Mouse (Mus musculus): ENCODE measurements at regions not wholly inside any gene's neighbourhood (a gene's known extent, or its start where the extent isn't known, plus 50 kb on each side); places are given as distances from the start of the nearest gene placed in this dataset.

DNA sequence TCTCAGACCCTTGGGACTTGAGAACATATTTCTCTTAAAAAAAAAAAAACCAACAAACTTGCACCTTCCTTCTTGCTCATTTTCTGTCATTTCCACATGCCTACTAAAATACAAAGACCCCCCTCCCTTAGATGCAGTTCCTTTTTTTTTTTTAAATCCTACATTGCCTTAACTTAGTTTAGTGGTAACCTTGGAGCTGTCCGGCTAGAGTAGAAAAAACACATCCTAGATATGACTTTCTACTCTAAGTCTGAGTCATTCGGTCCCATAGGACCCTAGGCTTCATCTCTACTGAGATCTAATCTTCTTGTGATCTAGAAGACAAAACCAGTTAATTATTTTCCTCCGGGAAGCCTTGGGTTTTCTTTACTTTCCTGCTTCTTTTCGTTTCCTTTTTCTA, 105.1 kb upstream of the Ccdc54 start:
- peaks cover 0 to 6% of the 10 kb centered on the region in 2 experiments; a peak in 3 of 4 replicates for H3K27me3 ChIP-seq (ENCODE audit: control insufficient read depth in 1 of 2, insufficient read depth in 2 of 2, low read length in 2 of 2)
- H3K36me3 ChIP-seq (ENCODE audit: control insufficient read depth in 1 of 2, insufficient read depth in 2 of 2, low read length in 2 of 2), result peaks cover 0 to 3% of the 10 kb centered on the region in 2 experiments; a peak in 2 of 4 replicates
- DNase-seq (ENCODE audit: low read depth, low spot score), result no peak
- no peak overlapping the region for H3K27ac ChIP-seq (ENCODE audit: control insufficient read depth, low read depth, low read length)
- no peaks in the 10 kb centered on the region for H3K79me2 ChIP-seq (ENCODE audit: control insufficient read depth, insufficient read depth, low read length, poor library complexity)
- no peak for TF ChIP-seq CHD2 (IDR thresholded peaks at IDR 0.05; ENCODE audit: low read length)
- no peak for TF ChIP-seq JUND (IDR thresholded peaks at IDR 0.05; ENCODE audit: low read depth, low read length)
- TF ChIP-seq ZKSCAN1 (IDR thresholded peaks at IDR 0.05; ENCODE audit: low read depth, low read length), result no peak
- TF ChIP-seq MYC (IDR thresholded peaks at IDR 0.05; ENCODE audit: low read depth, low read length), result no peak
- TF ChIP-seq ZNF384 (IDR thresholded peaks at IDR 0.05; ENCODE audit: low read depth, low read length), result no peak
- no peak for TF ChIP-seq POLR2A (IDR thresholded peaks at IDR 0.05; ENCODE audit: control insufficient read depth in 1 of 2, insufficient read depth in 1 of 2, low read depth in 1 of 2, low read length in 2 of 2, poor library complexity in 1 of 2)
- TF ChIP-seq MAX (IDR thresholded peaks at IDR 0.05; ENCODE audit: low read length), result no peak
- TF ChIP-seq CHD1 (IDR thresholded peaks at IDR 0.05; ENCODE audit: low read depth, low read length), result no peak
- no peak for TF ChIP-seq HCFC1 (IDR thresholded peaks at IDR 0.05; ENCODE audit: low read depth, low read length)
- no peak for TF ChIP-seq EP300 (IDR thresholded peaks at IDR 0.05; ENCODE audit: low read depth in 1 of 2, low read length in 2 of 2)
- TF ChIP-seq USF2 (IDR thresholded peaks at IDR 0.05; ENCODE audit: borderline replicate concordance in 1 of 2, insufficient read depth in 1 of 2, low read depth in 1 of 2, low read length in 2 of 2), result no peak
- TF ChIP-seq MAZ (IDR thresholded peaks at IDR 0.05; ENCODE audit: low read depth, low read length), result no peak
- TF ChIP-seq RCOR1 (IDR thresholded peaks at IDR 0.05; ENCODE audit: low read depth, low read length), result no peak
- TF ChIP-seq MXI1 (IDR thresholded peaks at IDR 0.05; ENCODE audit: low read depth, low read length), result no peak
- no peaks in the 10 kb centered on the region for H3K4me1 ChIP-seq (ENCODE audit: control insufficient read depth in 1 of 2, insufficient read depth in 2 of 2, low read length in 2 of 2)
- H3K9ac ChIP-seq (ENCODE audit: control insufficient read depth, low read depth, low read length, poor library complexity, severe bottlenecking), result no peak overlapping the region
- no peak overlapping the region for H3K4me3 ChIP-seq (ENCODE audit: control insufficient read depth in 1 of 2, insufficient read depth in 1 of 2, low read depth in 2 of 2, low read length in 2 of 2)
- no peaks in the 10 kb centered on the region for H3K9me3 ChIP-seq (replicated peaks; ENCODE audit: insufficient read depth, low read length)

DNA sequence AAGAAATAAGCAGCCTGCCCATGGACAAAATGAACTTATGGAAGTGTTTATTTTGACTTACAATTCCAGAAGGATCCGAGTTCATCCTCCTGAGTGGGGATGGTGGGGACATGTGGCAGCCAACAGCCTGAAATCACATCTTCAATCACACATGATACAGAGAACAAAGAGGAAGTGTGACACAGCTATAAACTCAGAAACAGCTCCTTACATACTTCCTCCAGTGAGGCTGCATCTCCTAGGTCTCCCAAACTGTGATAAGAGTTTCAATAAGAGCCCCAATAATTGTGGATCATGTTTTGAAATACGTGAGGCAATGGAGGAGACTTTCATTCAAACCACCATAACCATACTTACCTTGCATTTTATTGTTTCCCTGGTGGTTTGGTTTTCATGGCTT, 103.1 kb upstream of the Ccdc54 start:
- Histone ChIP-seq H3K27ac (ENCODE audit: control insufficient read depth, low read depth, low read length) (no peak overlapping the region), H3K9me3 (replicated peaks; ENCODE audit: insufficient read depth, low read length) (no peaks in the 10 kb centered on the region), H3K79me2 (ENCODE audit: control insufficient read depth, insufficient read depth, low read length, poor library complexity) (no peaks in the 10 kb centered on the region), H3K4me3 (ENCODE audit: control insufficient read depth in 1 of 2, insufficient read depth in 1 of 2, low read depth in 2 of 2, low read length in 2 of 2) (no peak overlapping the region), H3K36me3 (ENCODE audit: control insufficient read depth in 1 of 2, insufficient read depth in 2 of 2, low read length in 2 of 2) (peaks cover 0 to 12% of the 10 kb centered on the region in 2 experiments; a peak in 2 of 4 replicates), H3K9ac (ENCODE audit: control insufficient read depth, low read depth, low read length, poor library complexity, severe bottlenecking) (no peak overlapping the region), H3K27me3 (ENCODE audit: control insufficient read depth in 1 of 2, insufficient read depth in 2 of 2, low read length in 2 of 2) (no peaks in the 10 kb centered on the region), H3K4me1 (ENCODE audit: control insufficient read depth in 1 of 2, insufficient read depth in 2 of 2, low read length in 2 of 2) (peaks cover 4 to 6% of the 10 kb centered on the region in 2 experiments)
- TF ChIP-seq POLR2AphosphoS5 (IDR thresholded peaks at IDR 0.05; ENCODE audit: borderline replicate concordance, low read depth, low read length), result no peak
- no peak for TF ChIP-seq GABPA (IDR thresholded peaks at IDR 0.05; ENCODE audit: low read depth, low read length)
- no peak for TF ChIP-seq KAT2A (conservative IDR thresholded peaks at IDR 0.05; ENCODE audit: low read depth, low read length)
- TF ChIP-seq MYB (IDR thresholded peaks at IDR 0.05; ENCODE audit: low read depth, low read length), result no peak
- TF ChIP-seq MXI1 (IDR thresholded peaks at IDR 0.05; ENCODE audit: low read depth, low read length), result no peak
- no peak for TF ChIP-seq ETS1 (IDR thresholded peaks at IDR 0.05; ENCODE audit: low read depth, low read length)
- TF ChIP-seq ZKSCAN1 (IDR thresholded peaks at IDR 0.05; ENCODE audit: low read depth, low read length), result no peak
- TF ChIP-seq HCFC1 (IDR thresholded peaks at IDR 0.05; ENCODE audit: low read depth, low read length), result no peak
- TF ChIP-seq CHD2 (IDR thresholded peaks at IDR 0.05; ENCODE audit: low read length), result no peak
- TF ChIP-seq RCOR1 (IDR thresholded peaks at IDR 0.05; ENCODE audit: low read depth, low read length), result no peak
- no peak for TF ChIP-seq JUND (IDR thresholded peaks at IDR 0.05; ENCODE audit: low read depth, low read length)
- TF ChIP-seq ELF1 (IDR thresholded peaks at IDR 0.05; ENCODE audit: low read depth, low read length), result no peak
- DNase-seq (ENCODE audit: low read depth, low spot score), result peak; percentile 30

Data from MEL (cell line).